Mouse (Mus musculus) heart, adult 11 months (tissue): ENCODE measurements at regions not wholly inside any gene's neighbourhood (a gene's known extent, or its start where the extent isn't known, plus 50 kb on each side); places are given as distances from the start of the nearest gene placed in this dataset.
"Not testable (repeated sequence)": the region's sequence is repeated elsewhere in the genome, so short reads cannot be mapped to it uniquely, and the experiment has no call there.

ENCODE experiments used
- DNase-seq: peaks from one replicate; pipeline ENCODE4 v3.0.0; 2022

DNA sequence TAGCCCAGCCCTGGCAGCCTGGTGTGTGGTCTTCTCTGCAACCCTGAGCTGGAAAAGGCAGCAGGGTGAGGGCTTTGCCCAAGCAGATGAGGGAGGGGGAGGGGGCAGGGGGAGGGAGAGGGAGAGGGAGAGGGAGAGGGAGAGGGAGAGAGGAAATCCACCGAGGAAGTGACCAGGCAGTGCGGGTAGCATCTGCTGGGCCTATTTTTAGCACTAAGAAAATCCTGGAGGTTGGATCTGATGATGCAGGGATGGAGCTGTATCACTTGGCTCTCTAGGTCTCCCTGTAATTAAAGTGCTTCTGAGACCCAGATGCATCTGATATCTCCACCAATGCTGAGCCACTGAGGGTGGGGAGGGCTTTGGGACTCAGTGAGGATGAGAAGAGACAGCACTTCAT is 61.2 kb upstream of the Atxn1 start:
- peak; percentile 45 for DNase-seq

DNA sequence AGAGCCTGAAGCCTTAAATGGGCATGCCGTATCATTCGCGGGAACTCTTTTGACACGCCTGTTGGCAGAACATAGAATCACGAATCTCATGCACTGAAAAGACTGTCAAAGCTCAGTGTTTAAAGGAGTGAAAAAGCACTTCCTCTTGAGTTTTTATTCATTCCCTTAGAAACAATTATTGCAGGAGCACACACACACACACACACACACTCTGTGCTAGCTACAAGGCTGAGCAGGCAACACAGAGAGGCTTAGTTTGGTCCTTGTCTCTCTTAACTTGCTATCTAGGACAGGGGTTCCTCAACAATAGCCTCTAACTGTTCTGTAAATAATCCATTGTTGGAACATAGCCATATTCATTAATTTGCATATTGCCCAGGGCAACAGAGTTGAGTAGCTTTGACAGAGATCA is 58.8 kb upstream of the Atxn1 start:
- no peak for DNase-seq

DNA sequence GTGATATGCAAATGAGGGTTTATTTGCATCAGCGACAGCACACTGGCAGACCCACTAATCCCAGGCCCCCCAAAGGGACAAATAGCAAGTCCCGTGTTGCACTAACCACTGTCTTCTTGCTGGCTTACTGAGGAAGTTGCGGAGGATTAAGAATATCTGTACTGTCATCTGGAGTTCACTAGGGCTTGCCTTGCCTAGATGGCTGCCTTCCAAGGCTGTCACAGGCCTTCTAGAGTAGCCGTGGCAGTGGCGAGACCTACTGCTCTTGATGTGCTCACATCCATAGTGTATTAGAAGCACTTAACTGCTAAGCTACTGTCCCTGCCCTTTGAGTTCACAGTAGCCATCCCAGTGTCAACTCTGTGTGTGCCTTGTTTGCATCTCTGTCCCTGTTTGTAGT is 58.4 kb upstream of the Atxn1 start:
- DNase-seq, result peak; percentile 80

DNA sequence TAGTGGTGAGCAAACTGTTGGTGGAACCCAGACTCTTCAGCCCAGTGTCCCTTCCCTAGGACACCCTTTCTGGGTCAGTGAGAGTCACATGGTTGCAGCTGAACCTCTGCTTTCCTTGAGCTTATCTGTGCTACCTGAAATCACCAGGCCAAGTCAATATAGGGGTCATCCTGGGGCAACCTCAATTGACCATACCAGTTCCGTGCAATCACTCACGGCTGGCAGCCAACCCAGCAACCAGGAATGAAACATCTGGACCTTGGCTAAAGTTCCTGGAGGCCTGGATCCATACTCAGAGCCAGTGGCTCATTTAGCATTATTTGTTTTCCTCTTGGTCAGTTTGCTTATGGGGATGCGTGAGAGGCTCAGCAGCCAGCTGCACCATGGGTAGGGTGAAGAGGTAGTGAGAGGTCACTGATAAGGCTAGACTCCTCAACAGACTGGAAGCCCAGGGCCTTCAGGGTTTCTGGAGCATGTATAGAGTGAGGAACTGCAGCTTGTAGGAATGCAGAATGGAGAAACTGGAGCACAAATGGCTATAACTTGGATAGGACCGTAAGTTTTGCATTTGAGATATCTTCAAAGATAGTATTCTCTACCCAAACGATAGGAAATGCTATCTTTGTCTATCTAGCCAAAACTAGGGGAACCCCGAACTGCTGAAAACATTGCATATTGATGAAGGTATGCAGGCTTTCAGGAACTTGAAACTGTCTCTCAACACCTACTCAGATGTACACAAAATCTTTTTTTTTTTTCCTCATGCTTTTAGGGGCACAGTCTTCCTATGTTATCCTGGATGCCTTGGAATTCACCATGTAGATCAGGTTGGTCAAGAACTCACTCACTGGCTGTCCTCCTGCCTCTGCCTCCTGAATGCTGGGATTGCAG is 56.4 kb upstream of the Atxn1 start:
- peak; percentile 92 for DNase-seq

GRCm38 (mm10) chr13:46019431-46020166 is 54.8 kb upstream of the Atxn1 start:
- DNase-seq, result peak; percentile 85

GRCm38 (mm10) chr13:46018903-46019430 is 54.2 kb upstream of the Atxn1 start:
- DNase-seq, result peak; percentile 75

- DNase-seq, result peak; percentile 34
Measured at GRCm38 (mm10) chr13:46017742-46018141, 52.9 kb upstream of the Atxn1 start.

DNA sequence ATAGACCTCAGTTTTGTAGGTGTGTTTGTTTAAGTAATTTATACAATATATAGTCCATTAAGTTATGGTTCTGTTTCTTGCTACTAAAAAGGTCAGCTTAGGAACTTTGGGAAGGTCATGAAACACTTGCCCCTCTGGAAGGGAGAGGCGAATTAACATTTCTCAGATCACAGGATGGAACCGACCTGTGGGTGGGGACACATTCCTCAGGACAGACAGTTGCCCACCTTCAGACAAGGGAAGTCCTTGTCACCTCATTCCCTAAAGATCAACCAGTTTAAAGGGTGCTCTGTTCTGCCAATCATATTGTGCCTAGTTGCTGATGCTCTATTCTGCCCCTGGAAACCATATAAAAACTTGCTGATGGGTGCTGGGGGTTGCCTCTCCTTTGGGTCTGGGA is 52.2 kb upstream of the Atxn1 start:
- DNase-seq, result not testable (repeated sequence)

GRCm38 (mm10) chr13:46015231-46015630 is 50.4 kb upstream of the Atxn1 start:
- DNase-seq, result peak; percentile 44

DNA sequence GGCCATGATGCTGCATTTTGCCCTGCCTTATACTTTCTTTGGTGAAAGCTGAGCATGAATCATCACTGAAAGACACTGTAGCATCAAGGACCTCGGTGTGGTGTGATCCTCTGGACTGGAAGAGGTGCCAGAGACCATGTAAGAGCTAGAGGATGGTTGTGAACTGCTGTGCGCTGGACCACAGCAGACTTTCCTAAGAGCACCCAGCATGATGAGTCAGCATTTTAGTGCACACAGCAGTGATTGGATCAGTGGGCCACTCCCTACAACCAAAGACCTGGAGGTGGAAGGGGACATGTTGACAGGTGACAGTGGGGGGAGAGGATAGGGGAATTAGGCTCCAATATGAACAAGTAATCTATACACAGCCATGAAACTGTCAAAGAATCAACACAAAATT is 49.8 kb upstream of the Atxn1 start:
- peak; percentile 55 for DNase-seq
